In genomic region chr2:51108631-51109030, GRCm38 (mm10) we compare ENCODE assay signal across 22 mouse cellular contexts. TPM values are rescaled to one million over a fixed set of nuclear protein-coding genes. Genes with fewer than 3 reads are reported as not detected.
DNase-seq lines count a peak whose midpoint lies in the region; ATAC-seq and TF ChIP-seq lines count a peak whose summit lies in the region.
"Had no signal": no experiment of that assay in that cellular context is flagged by ENCODE, and none has a peak within 500 bp of the region (broad histone marks: within the 10 kb centered on the region; RNA-seq: fewer than 3 reads in every experiment).

No protein-coding gene starts in this region.

- peak; percentile 27 to 38 for DNase-seq in cerebellum, postnatal 10 days
- DNase-seq in cerebellum, postnatal 25 days, result no peak
- DNase-seq in CH12.LX (ENCODE audit: extremely low read depth), result peak; percentile 3
- DNase-seq in c-Kit-positive CD71-negative TER-119-negative erythroid progenitor cells, embryonic 14.5 days (ENCODE audit: low read depth), result peak; percentile 20
- DNase-seq in retina, embryonic 14.5 days (ENCODE audit: low spot score), result no peak
- no peak for DNase-seq in gastrocnemius, postnatal 14 days
- DNase-seq in lung, adult 18-20 months, result no peak
- DNase-seq: adrenal gland, adult 8-10 months; adrenal gland, postnatal 36 days; B cell, adult 2 months; cerebellum, adult 11-12 months; cerebellum, adult 9-11 months; gastrocnemius, postnatal 10 days; heart, postnatal 4 days had no signal

- no peaks in the 10 kb centered on the region for H3K27me3 ChIP-seq in CH12.LX (replicated peaks)
- H3K27me3 ChIP-seq: embryonic facial prominence, embryonic 13.5 days; forebrain, embryonic 12.5 days; heart, embryonic 13.5 days; hindbrain, embryonic 13.5 days had no signal

- H3K4me2 ChIP-seq in CH12.LX (ENCODE audit: insufficient read depth, low read depth, poor library complexity, severe bottlenecking), result no peak overlapping the region
- H3K4me2 ChIP-seq: embryonic facial prominence, embryonic 13.5 days; forebrain, embryonic 12.5 days; heart, embryonic 13.5 days; hindbrain, embryonic 13.5 days had no signal

- no peak for TF ChIP-seq RAD21 in CH12.LX (IDR thresholded peaks at IDR 0.05; ENCODE audit: low read depth, low read length)

- in situ Hi-C loops in CH12.LX (cut with MboI; ENCODE audit: low pct_ligation_motif_present, low pct_unique_long_range_greater_than_20kb, low sequenced_read_pairs), result no loop called here

- ATAC-seq in megakaryocyte, adult 5-6 weeks (ENCODE audit: poor library complexity, severe bottlenecking), result peak; percentile 81
- ATAC-seq: CD4-positive, CD25-positive, alpha-beta regulatory T cell, adult 4 months; forebrain, embryonic 16.5 days; hindbrain, postnatal 0 days had no signal

- H3K27ac ChIP-seq in CH12.LX (ENCODE audit: insufficient read depth, low read depth), result no peak overlapping the region
- H3K27ac ChIP-seq: embryonic facial prominence, embryonic 13.5 days; forebrain, embryonic 12.5 days; heart, embryonic 13.5 days; hindbrain, embryonic 13.5 days; hindbrain, postnatal 0 days had no signal

- no peaks in the 10 kb centered on the region for H3K9me3 ChIP-seq in CH12.LX (replicated peaks; ENCODE audit: low read length)
- H3K9me3 ChIP-seq: embryonic facial prominence, embryonic 13.5 days; forebrain, embryonic 12.5 days; heart, embryonic 13.5 days; hindbrain, embryonic 13.5 days had no signal

- H3K79me2 ChIP-seq in CH12.LX (replicated peaks; ENCODE audit: control insufficient read depth, extremely low read depth, insufficient read depth, poor library complexity, severe bottlenecking), result no peaks in the 10 kb centered on the region

- H3K4me1 ChIP-seq in CH12.LX (ENCODE audit: control insufficient read depth in 1 of 2, insufficient read depth in 2 of 2), result no peaks in the 10 kb centered on the region
- H3K4me1 ChIP-seq: embryonic facial prominence, embryonic 13.5 days; forebrain, embryonic 12.5 days; heart, embryonic 13.5 days had no signal

- intact Hi-C loops in gastrocnemius, postnatal 14 days (cut with DNase I; ENCODE audit: low total_unique reads), result no loop called here

- H3K36me3 ChIP-seq in CH12.LX (replicated peaks in 1 of 2; ENCODE audit: control insufficient read depth in 1 of 2, insufficient read depth in 1 of 2, low read length in 1 of 2), result no peaks in the 10 kb centered on the region
- H3K36me3 ChIP-seq: embryonic facial prominence, embryonic 13.5 days; forebrain, embryonic 12.5 days; heart, embryonic 13.5 days; hindbrain, embryonic 13.5 days had no signal

- no peak for TF ChIP-seq CTCF in CH12.LX (conservative IDR thresholded peaks at IDR 0.05 in 1 of 2, IDR thresholded peaks at IDR 0.05 in 1 of 2; ENCODE audit: low read depth in 2 of 2, low read length in 2 of 2)

- dilution Hi-C loops in CH12.LX (cut with MboI; ENCODE audit: extremely low pct_ligation_motif_present, extremely low pct_unique_long_range_greater_than_20kb, low sequenced_read_pairs), result no loop called here

- no peak overlapping the region for H3K9ac ChIP-seq in CH12.LX (ENCODE audit: insufficient read depth, low read depth)
- H3K9ac ChIP-seq: embryonic facial prominence, embryonic 13.5 days; forebrain, embryonic 12.5 days; heart, embryonic 13.5 days; hindbrain, embryonic 13.5 days had no signal

- no peak overlapping the region for H3K4me3 ChIP-seq in CH12.LX (replicated peaks in 1 of 3; ENCODE audit: low read depth in 2 of 3, low read length in 2 of 3, poor library complexity in 1 of 3)
- H3K4me3 ChIP-seq: embryonic facial prominence, embryonic 13.5 days; forebrain, embryonic 12.5 days; heart, embryonic 13.5 days; hindbrain, embryonic 13.5 days had no signal

- no peak for TF ChIP-seq POLR2A in CH12.LX (IDR thresholded peaks at IDR 0.05; ENCODE audit: low read depth, low read length)

- TF ChIP-seq EP300 in CH12.LX (IDR thresholded peaks at IDR 0.05; ENCODE audit: low read length), result no peak

TF ChIP-seq in CH12.LX, 34 proteins besides CTCF, POLR2A, EP300 and RAD21:
- no peak for TF ChIP-seq NELFE (IDR thresholded peaks at IDR 0.05; ENCODE audit: low read depth, low read length)
- TF ChIP-seq PAX5 (IDR thresholded peaks at IDR 0.05; ENCODE audit: low read length), result no peak
- TF ChIP-seq ETS1 (conservative IDR thresholded peaks at IDR 0.05; ENCODE audit: low read depth, low read length), result no peak
- no peak for TF ChIP-seq USF2 (conservative IDR thresholded peaks at IDR 0.05; ENCODE audit: low read depth, low read length)
- no peak for TF ChIP-seq MAX (IDR thresholded peaks at IDR 0.05; ENCODE audit: low read length)
- TF ChIP-seq HCFC1 (IDR thresholded peaks at IDR 0.05; ENCODE audit: low read depth, low read length), result no peak
- TF ChIP-seq GABPA (IDR thresholded peaks at IDR 0.05; ENCODE audit: insufficient replicate concordance, low read depth, low read length), result no peak
- no peak for TF ChIP-seq USF1 (IDR thresholded peaks at IDR 0.05; ENCODE audit: low read depth, low read length)
- no peak for TF ChIP-seq BHLHE40 (IDR thresholded peaks at IDR 0.05; ENCODE audit: low read depth, low read length)
- no peak for TF ChIP-seq MAFK (IDR thresholded peaks at IDR 0.05; ENCODE audit: insufficient replicate concordance, low read length)
- TF ChIP-seq MYC (IDR thresholded peaks at IDR 0.05; ENCODE audit: low read depth, low read length), result no peak
- TF ChIP-seq UBTF (IDR thresholded peaks at IDR 0.05; ENCODE audit: low read depth, low read length), result no peak
- no peak for TF ChIP-seq IRF4 (IDR thresholded peaks at IDR 0.05; ENCODE audit: low read depth, low read length)
- TF ChIP-seq ZNF384 (IDR thresholded peaks at IDR 0.05; ENCODE audit: low read depth, low read length), result no peak

RNA-seq across cellular contexts. Expression of gene Rnd3, which starts 40.3 kb away (rescaled TPM):
- total RNA-seq in CH12.LX (2012; rRNA removed), result 0.08 and 0.17 TPM in 2 replicates
- 1.5 TPM in 2 replicates for total RNA-seq in CH12.LX (2014; rRNA removed)
- 0.80 and 1.1 TPM in 2 replicates for polyA plus RNA-seq in CH12.LX (2012; ENCODE audit: insufficient read length, low read depth)
- total RNA-seq in megakaryocyte, adult 5-6 weeks (2015), result 60.3 and 62.9 TPM in 2 replicates
- 124 and 129 TPM in 2 replicates for total RNA-seq in megakaryocyte, adult 5-6 weeks (2017)
- 10 to 100 TPM in 1 of 2 experiments, 1 to 10 TPM in 1; 9.9 to 14.0 TPM for total RNA-seq in gastrocnemius, postnatal 14 days (2021)

Comparison
In these comparisons a context has a peak if more than half of its experiments do, and no peak if none do; other contexts are left out.
1. DNase-seq: peak in cerebellum, postnatal 10 days (2 of 2), CH12.LX (single experiment) and c-Kit-positive CD71-negative TER-119-negative erythroid progenitor cells, embryonic 14.5 days (single experiment); none in cerebellum, postnatal 25 days (0 of 2), retina, embryonic 14.5 days (single experiment), gastrocnemius, postnatal 14 days (single experiment) and lung, adult 18-20 months (0 of 2).
2. RNA of gene Rnd3, which starts 40.3 kb away (total RNA-seq): 60.3 to 129 TPM in megakaryocyte, adult 5-6 weeks and 9.9 to 14.0 TPM in gastrocnemius, postnatal 14 days; 0.08 to 1.5 TPM in CH12.LX; every median in the first group is over 4 times any median in the second.